Mouse (Mus musculus) hindbrain, embryonic 16.5 days (tissue): ENCODE measurements around the gene Ropn1. TPM values are rescaled to one million over a fixed set of nuclear protein-coding genes. Genes with fewer than 3 reads are reported as not detected.

Source experiments
- ATAC-seq: fragments of 200-750 bp; cut with Nextera tagmentation; 2 replicates; pipeline ENCODE4 v1.8.0; 2017; ENCODE audit warnings: moderate TSS enrichment, moderate library complexity
- H3K27ac ChIP-seq: fragments of 300-500 bp; sonication (generic); 2 replicates; pipeline ENCODE4 v1.5.1; 2014; ENCODE audit warnings: low read depth, mild to moderate bottlenecking, control low read depth, low read length, moderate library complexity
- H3K27me3 ChIP-seq: fragments of 300-500 bp; sonication (generic); replicated peaks from 2 replicates; pipeline ENCODE4 v1.6.1; 2014; ENCODE audit warnings: low read length; ENCODE audit not compliant: control insufficient read depth, insufficient read depth
- H3K36me3 ChIP-seq: fragments of 300-500 bp; sonication (generic); 2 replicates; pipeline ENCODE4 v1.6.1; 2014; ENCODE audit warnings: mild to moderate bottlenecking, low read length, moderate library complexity, mixed read lengths; ENCODE audit not compliant: control insufficient read depth, insufficient read depth
- H3K4me1 ChIP-seq: fragments of 300-500 bp; sonication (generic); 2 replicates; pipeline ENCODE4 v1.6.1; 2014; ENCODE audit warnings: low read depth, low read length; ENCODE audit not compliant: control insufficient read depth, insufficient read depth
- H3K4me2 ChIP-seq: fragments of 300-500 bp; sonication (generic); 2 replicates; pipeline ENCODE4 v1.6.1; 2014; ENCODE audit warnings: mild to moderate bottlenecking, low read length, control low read depth, moderate library complexity
- H3K4me3 ChIP-seq: fragments of 300-500 bp; sonication (generic); 2 replicates; pipeline ENCODE4 v1.5.1; 2014; ENCODE audit warnings: mild to moderate bottlenecking, low read length, control low read depth, moderate library complexity
- H3K9ac ChIP-seq: fragments of 300-500 bp; sonication (generic); 2 replicates; pipeline ENCODE4 v1.6.1; 2014; ENCODE audit warnings: low read depth, mild to moderate bottlenecking, control low read depth, low read length, moderate library complexity
- H3K9me3 ChIP-seq: fragments of 300-500 bp; sonication (generic); 2 replicates; pipeline ENCODE4 v1.6.1; 2014; ENCODE audit warnings: mild to moderate bottlenecking, low read length, moderate library complexity; ENCODE audit not compliant: control insufficient read depth
- WGBS: fragments of 180-500 bp; shearing (Covaris S2); extraction: QIAGEN DNeasy Blood & Tissue Kit; methylation state at CpG from one replicate; pipeline ENCODE4 v1.1.7; 2014; 5-methylcytosine and 5-hydroxymethylcytosine counted together
- polyA plus RNA-seq: library from polyadenylated mRNA; unstranded; fragments of >200 nt; fragmentation: Nextera tagmentation; extraction: Ambion mirVana; gene quantifications from 2 replicates; pipeline ENCODE4 v1.2.1, GENCODE M21; 2015

Ropn1 gene
- polyA plus RNA-seq, 1 experiment from 2014 or later: not detected

DNA sequence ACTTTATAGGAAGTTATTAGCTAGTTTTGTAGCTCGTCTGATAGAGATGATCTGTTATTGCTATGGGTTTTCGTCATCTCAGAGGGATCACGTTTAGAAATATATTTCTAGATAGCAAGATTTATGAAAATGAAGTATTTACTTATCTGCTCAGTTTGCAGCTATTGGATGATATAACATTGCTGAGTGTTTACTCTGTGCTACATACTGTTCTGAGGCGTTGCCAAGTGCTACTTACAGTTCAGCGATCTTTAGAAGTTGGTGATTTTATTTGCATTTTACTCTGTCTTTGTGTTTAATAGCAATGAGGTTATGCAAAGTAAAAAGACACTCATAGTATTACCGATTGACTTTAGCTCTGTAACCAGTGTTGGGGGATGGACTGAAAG lies 51.1 kb downstream of the Ropn1 start:
- WGBS: 89% methylated on average over 6 of the region's 6 CpGs
- no peak for ATAC-seq
- no peaks in the 10 kb centered on the region for H3K4me1 ChIP-seq

DNA sequence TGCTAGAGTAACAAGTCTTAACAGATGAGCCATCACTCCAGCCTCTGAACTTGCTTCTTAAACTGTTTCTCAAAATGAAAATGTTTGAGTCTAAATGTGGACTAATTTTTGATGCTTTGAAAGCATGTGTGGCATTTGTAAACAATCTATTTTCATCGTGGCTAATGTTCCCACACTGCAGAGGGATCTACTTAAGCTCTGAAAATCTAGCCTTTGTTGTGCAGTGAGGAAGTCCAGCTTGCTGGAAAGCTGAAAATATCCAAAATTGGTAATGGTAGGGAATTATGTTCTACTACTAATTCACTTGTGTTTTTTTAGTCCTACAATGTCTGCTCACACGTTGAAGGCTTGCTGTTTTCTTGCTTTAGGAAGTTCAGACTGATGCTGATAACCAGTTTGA lies 56.3 kb downstream of the Ropn1 start:
- Histone ChIP-seq H3K4me2 (no peak overlapping the region), H3K27ac (no peak overlapping the region), H3K9me3 (no peaks in the 10 kb centered on the region), H3K4me1 (no peaks in the 10 kb centered on the region), H3K36me3 (peaks cover 3% of the 10 kb centered on the region; the same call in 1 of the 2 replicates), H3K4me3 (no peak overlapping the region), H3K9ac (no peak overlapping the region), H3K27me3 (no peaks in the 10 kb centered on the region)
- 78% methylated on average over 2 of the region's 2 CpGs for WGBS
- no peak for ATAC-seq

More for the DNA sequence above, 51.1 kb downstream of the Ropn1 start:
- H3K4me2 ChIP-seq: no peak overlapping the region
- H3K9ac ChIP-seq: no peak overlapping the region
- no peaks in the 10 kb centered on the region for H3K27me3 ChIP-seq
- H3K9me3 ChIP-seq: no peaks in the 10 kb centered on the region
- H3K4me3 ChIP-seq: no peak overlapping the region
- peaks cover 3% of the 10 kb centered on the region; the same call in 1 of the 2 replicates for H3K36me3 ChIP-seq
- H3K27ac ChIP-seq: no peak overlapping the region

DNA sequence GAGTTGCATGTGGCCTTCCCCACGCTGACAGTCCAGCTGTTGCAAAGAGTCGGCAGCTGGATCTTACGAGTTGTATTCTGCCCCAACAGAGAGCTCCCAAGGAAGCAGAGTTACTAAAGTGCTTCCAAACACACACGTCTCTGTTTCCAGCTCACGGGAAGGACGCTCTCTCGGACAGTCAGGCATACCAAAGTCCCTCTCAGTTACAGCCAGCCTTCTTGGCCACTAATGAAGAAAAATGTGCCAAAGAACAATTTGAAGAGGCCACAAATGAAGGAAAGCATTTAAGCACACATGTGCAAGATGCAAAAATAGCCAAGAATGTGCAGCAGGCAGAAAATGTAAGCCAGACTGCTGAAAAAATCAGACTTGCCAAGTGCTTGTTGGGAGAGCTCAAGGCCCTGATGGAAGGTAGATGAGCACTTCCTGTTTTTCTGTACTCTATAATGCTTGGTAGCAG lies 56.8 kb downstream of the Ropn1 start:
- H3K27me3 ChIP-seq: no peaks in the 10 kb centered on the region
- no peaks in the 10 kb centered on the region for H3K9me3 ChIP-seq
- ATAC-seq: no peak
- no peak overlapping the region for H3K27ac ChIP-seq
- H3K9ac ChIP-seq: no peak overlapping the region
- WGBS: 81% methylated on average over 7 of the region's 7 CpGs
- H3K36me3 ChIP-seq: peaks cover 3% of the 10 kb centered on the region; the same call in 1 of the 2 replicates
- H3K4me1 ChIP-seq: no peaks in the 10 kb centered on the region
- H3K4me2 ChIP-seq: no peak overlapping the region
- H3K4me3 ChIP-seq: no peak overlapping the region

DNA sequence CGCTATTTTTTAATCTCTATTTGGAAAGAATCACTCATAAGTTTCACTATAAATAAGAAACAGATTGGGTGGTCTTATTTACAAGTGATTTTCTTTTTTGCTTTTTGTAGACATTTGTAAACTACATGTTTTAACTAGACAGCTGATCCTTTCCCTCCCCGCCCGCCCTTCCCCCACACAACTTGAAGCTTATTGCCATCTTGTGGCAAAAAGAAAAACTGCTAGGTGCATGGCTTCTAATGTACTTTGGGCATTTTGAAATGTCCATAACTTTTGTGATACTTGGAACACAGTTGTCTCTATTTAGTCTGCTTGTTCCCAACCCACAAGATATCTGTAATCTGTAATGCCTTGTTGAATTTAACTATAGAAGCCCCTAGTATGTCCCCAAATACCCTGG lies 61.8 kb downstream of the Ropn1 start:
- ATAC-seq: no peak
- H3K9me3 ChIP-seq: no peaks in the 10 kb centered on the region
- H3K27ac ChIP-seq: no peak overlapping the region
- 81% methylated on average over 3 of the region's 3 CpGs for WGBS
- H3K9ac ChIP-seq: no peak overlapping the region
- H3K4me2 ChIP-seq: no peak overlapping the region
- H3K36me3 ChIP-seq: no peaks in the 10 kb centered on the region; the same call in 1 of the 2 replicates
- H3K27me3 ChIP-seq: no peaks in the 10 kb centered on the region
- H3K4me3 ChIP-seq: no peak overlapping the region
- no peaks in the 10 kb centered on the region for H3K4me1 ChIP-seq

DNA sequence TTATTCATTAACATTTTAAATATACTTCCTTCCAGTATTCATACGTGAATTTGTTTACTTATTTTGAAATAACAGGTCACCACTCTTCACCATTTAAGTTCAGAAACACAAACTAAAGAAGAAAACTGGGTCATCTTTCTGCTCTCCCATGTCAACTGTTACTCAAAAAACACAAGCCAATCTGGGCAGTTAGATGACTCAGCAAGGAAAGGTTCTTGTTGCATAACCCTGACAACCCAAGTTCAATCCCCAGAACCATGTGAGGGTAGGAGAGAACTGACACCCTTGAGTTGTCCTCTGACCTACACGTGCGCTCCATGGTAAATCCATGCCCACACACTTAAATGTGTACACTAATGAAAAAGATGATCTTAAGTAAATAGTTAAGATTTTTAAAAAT lies 75.4 kb downstream of the Ropn1 start:
- Histone ChIP-seq H3K27me3 (no peaks in the 10 kb centered on the region), H3K27ac (no peak overlapping the region), H3K4me1 (no peaks in the 10 kb centered on the region), H3K4me3 (no peak overlapping the region), H3K9me3 (no peaks in the 10 kb centered on the region), H3K36me3 (no peaks in the 10 kb centered on the region), H3K9ac (no peak overlapping the region), H3K4me2 (no peak overlapping the region)
- no peak for ATAC-seq
- 97% methylated on average over 3 of the region's 3 CpGs for WGBS

Other genes starting within 250 kb of the Ropn1 start
- gene Kalrn, start 76.4 kb upstream of the Ropn1 start, polyA plus RNA-seq: 20.9 and 23.3 TPM in 2 replicates
- 2.9 and 3.2 TPM in 2 replicates for gene Ccdc14, start 40.7 kb downstream of the Ropn1 start, polyA plus RNA-seq
- gene Mylk, start 95.3 kb downstream of the Ropn1 start, polyA plus RNA-seq: 4.6 and 6.2 TPM in 2 replicates